Mouse (Mus musculus): ENCODE results near the gene Car8. TPM values are rescaled to one million over a fixed set of nuclear protein-coding genes. Genes with fewer than 3 reads are reported as not detected.

Car8 gene
- 0.27 TPM in 1 of 2 replicates, not detected in the other for total RNA-seq (2015)
- not detected in 2 replicates for total RNA-seq (2017)

- no peak; the same call in 1 of the 2 replicates for ATAC-seq (ENCODE audit: poor library complexity, severe bottlenecking)
Observed at GRCm38 (mm10) chr4:8238560-8239305, at the start of gene Car8. Gene Car8, minus strand, starts transcription at chr4:8239041.

- ATAC-seq (ENCODE audit: poor library complexity, severe bottlenecking): peak; percentile 84
Observed at GRCm38 (mm10) chr4:8284934-8285333, 46.1 kb upstream of the Car8 start.

- ATAC-seq (ENCODE audit: poor library complexity, severe bottlenecking): no peak
Observed at GRCm38 (mm10) chr4:8278159-8278558, 39.3 kb upstream of the Car8 start.

- no peak for ATAC-seq (ENCODE audit: poor library complexity, severe bottlenecking)
Observed at GRCm38 (mm10) chr4:8249805-8250204, 11.0 kb upstream of the Car8 start.

- no peak for ATAC-seq (ENCODE audit: poor library complexity, severe bottlenecking)
Observed at GRCm38 (mm10) chr4:8245495-8246063, 6.7 kb upstream of the Car8 start.

DNA sequence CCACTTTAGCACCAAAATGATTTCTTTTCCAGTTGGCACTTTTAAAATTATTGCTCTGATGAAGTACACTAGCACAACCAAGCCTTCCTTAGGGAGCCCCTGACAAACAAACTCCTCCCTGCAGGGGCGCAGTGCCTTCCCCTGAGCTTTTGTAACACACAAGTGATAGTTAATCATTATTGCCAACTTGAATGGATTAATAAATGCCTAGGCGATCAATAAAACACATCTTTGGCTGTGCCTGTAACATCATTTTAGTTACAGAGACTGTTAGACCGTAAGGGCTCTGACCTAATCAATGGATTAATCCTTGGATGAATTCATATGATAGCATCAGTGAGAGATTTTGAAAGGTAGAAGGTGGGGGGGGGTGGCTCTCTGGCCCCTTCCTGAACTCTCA is 6.2 kb upstream of the Car8 start:
- ATAC-seq (ENCODE audit: poor library complexity, severe bottlenecking): no peak

DNA sequence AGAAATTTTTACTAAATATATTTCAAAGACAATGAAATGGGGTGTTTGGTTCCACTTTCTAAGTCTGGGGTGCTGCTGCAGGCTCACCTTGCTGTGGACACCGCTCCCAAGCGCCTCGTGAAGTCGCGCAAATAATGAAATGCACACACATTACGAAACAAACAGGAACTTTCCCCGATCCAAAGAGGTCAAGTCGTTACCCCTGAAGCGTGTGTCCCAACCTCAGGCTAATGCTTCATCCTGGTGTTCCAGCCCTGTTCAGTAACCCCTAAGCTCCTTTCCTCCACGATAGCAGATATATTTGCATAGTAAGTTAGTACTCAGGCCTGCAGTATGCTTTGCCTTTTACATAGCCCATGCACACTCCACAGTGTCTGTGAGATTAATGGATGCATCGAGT is 858 bp upstream of the Car8 start:
- no peak for ATAC-seq (ENCODE audit: poor library complexity, severe bottlenecking)

GRCm38 (mm10) chr4:8239306-8239670 is 447 bp upstream of the Car8 start:
- no peak for ATAC-seq (ENCODE audit: poor library complexity, severe bottlenecking)

DNA sequence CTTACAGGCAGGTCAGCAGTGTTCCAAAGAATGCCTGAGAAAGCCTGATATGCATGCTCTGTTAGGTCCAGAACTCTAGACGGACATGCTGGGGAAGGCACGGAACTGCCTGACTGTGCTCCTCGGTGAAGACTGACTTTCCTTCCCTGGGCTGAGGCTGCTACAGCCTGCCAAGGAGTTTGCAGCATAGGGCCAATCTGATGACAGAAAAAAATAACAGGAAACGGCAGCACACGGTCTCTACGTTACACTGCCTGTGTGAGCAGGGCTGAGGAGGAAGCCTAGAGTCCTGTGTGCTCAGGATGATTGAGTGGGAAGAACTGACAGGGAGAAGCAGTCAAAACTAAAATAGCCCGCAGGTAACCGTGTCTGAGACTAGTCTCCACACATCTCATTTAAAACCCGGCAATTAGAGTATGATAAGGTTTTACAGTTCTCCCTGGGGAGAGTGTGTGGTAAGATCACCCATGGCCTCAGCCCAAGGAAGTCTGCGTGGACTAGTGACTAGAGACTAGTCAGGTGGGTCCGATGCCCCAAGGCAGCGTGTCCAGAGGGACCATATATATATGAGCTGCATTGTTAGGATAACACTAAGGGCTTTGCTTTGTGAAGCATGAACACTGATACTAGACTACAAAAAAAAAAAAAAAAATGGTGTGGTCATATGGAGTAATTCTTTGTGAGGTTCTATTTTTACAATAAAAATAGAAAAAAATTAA is 6.3 kb downstream of the Car8 start:
- ATAC-seq (ENCODE audit: poor library complexity, severe bottlenecking): no peak

DNA sequence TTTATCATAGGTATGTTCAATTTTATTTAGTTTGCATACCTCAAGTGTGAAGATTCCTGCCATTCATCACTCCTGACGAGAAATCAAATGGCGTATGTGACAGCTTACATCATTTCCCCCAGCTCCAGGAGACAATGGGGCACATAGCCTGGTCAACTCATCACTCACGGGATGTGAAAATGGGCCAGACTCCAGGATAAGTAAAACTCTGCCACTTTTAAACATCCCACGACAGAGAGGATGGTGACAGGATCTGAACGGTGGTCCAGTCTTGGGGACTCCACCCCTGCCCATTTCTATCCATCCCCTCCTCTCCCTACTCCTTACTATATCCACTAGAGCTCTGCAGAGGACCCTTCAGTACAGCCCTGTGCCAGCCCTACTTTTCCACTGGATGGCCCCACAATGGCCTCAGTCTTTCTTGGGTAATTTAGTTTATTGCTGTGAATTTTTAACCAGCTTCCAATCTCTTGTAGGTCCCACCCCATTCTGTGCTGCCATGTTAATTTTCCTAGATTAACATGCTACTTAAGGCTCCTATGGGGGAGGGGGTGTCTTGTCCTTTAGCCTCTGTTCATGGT is 7.5 kb downstream of the Car8 start:
- no peak for ATAC-seq (ENCODE audit: poor library complexity, severe bottlenecking)

DNA sequence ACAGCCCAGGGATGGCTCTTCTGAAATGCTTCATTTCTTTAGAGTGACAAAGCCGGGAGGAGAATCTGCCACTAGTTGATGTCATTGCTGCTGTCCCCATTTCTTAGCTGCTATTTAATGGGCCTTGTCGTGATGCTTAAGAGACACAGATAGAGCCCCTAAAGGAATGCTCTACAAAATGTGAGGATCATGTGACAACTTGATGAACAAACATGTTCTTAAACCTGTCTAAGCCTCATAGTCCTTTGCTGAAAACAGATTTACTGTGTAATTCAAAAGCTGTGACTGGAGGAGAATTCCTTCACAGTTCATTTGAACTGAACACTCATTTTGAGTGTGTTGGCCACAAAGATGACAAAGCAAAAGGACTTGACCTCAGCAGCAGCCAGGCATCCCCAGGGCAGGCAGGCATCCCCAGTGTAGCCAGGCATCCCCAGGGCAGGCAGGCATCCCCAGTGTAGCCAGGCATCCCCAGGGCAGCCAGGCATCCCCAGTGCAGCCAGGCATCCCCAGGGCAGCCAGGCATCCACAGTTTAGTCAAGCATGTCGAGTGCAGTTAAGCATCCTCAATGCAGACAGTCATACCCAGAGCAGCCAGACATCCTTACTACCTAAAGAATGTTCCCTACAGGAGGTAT is 9.1 kb downstream of the Car8 start:
- no peak for ATAC-seq (ENCODE audit: poor library complexity, severe bottlenecking)

DNA sequence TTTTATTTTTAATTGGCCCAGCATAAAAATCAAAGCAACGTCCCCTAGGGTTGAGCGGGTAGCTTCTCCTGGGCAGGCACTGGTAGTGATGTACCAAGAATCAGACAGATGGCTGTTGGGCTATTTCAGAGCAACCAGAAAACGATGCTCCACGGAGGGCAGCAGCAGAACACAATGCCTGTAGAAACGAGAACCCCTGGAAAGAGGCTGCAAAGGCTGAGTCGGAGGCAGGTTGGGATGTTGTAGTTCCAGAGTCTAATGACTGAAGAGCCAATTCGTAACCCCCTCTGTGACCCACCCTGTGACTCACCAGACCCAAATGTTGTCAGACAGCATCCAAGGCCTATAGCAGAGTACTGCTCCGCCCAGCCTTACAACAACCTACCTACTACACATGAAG is 19.9 kb downstream of the Car8 start:
- no peak for ATAC-seq (ENCODE audit: poor library complexity, severe bottlenecking)

DNA sequence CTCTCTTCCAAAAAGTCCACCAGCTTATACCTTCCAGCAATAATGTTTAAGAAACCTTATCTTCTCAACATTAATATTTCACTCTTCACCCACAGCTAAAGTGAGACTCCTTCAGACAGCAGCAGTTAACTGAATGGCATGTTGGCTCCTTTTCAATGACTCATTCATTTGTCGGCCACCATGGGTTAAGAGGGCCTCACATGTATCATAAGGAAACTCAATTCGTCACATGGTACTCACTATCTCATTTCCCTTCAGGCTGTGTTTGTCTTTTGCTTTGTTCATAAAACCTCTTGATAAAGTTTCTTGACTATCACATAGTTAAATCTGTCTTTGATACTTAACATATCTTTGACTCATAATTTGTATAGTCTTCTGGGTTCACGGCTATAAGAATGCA is 20.8 kb downstream of the Car8 start:
- no peak for ATAC-seq (ENCODE audit: poor library complexity, severe bottlenecking)

DNA sequence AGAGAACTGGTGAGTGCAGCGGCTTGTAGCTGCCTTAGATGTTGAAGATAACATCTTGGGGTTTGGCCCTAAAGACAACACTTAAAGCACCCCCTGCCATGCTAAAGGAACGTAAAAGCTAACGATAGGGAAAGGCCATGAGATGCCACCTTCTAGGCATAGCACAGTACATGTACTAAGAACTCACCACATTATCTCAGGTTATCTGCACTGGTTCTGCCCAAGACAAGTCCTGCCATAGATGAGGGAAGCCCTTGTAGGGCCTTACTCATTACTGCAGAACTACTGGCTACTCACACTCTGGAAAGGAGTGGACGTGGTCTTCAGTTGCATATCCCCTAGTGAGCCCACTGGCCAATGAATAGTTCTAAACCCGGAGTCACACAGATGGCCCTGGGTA is 21.6 kb downstream of the Car8 start:
- no peak for ATAC-seq (ENCODE audit: poor library complexity, severe bottlenecking)

DNA sequence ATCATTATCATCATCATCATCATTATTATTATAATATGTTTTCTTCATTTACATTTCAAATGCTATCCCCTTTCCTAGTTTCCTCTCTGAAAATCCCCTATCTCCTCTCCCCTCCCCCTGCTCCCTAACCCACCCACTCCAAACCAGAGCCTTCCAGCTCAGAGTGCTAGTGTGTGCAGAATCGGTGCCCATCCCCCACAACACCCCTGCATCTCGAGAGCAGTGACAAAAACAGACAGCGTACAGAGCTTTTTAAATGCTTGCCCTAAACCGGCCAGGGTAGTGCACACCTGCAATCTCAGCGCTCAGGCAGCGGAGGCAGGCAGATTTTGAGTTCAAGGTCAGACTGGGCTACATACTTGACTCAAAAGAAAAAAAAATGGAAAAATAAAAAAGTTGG is 22.3 kb downstream of the Car8 start:
- no peak for ATAC-seq (ENCODE audit: poor library complexity, severe bottlenecking)

DNA sequence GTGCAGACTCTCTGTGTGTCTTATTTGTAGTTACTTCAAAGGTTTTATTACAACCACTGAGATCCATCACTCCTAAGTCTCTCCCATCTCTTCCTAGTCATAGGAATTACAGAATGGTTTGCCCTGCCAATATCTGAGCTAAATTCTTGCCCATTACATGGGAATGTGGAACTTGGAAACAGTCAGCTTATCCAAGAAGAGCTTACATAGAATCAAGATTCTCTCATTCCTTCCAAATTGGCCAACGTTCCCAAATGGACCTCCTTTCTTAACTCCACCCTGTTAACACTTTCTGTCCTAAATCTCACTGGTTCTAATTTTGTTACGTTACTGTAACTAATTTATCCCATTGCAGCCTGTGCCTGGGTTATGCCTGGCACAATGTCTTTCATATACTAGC is 25.2 kb downstream of the Car8 start:
- ATAC-seq (ENCODE audit: poor library complexity, severe bottlenecking): no peak

GRCm38 (mm10) chr4:8212873-8213569 is 25.8 kb downstream of the Car8 start:
- ATAC-seq (ENCODE audit: poor library complexity, severe bottlenecking): no peak

- ATAC-seq (ENCODE audit: poor library complexity, severe bottlenecking): no peak
Observed at GRCm38 (mm10) chr4:8210452-8210851, 28.4 kb downstream of the Car8 start.

DNA sequence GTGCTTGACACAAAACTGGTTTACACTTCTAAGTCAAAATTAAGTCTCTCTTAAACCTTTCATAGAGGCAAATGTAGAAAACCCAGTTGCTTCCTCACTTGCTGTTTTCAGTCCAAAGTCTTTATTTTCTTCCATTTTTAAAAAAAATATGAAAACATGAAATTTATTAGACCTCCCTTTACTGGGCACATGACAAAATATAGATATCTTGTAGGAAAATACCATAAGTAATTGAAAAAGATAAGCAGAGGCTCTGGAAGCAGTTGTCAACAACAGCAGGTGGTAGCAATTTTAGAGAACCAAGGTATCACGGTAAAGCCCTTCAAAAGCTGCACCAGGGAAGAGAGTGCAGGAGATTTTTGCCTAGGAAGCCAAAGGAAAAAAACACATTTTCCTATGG is 30.9 kb downstream of the Car8 start:
- no peak for ATAC-seq (ENCODE audit: poor library complexity, severe bottlenecking)

- no peak for ATAC-seq (ENCODE audit: poor library complexity, severe bottlenecking)
Observed at GRCm38 (mm10) chr4:8206918-8207573, 31.8 kb downstream of the Car8 start.

Data from megakaryocyte, adult 5-6 weeks (primary cell).